ENCODE assay signal across 9 mouse cellular contexts in genomic region chr13:98117566-98118254, GRCm38 (mm10).
DNase-seq lines count a peak whose midpoint lies in the region; ATAC-seq and TF ChIP-seq lines count a peak whose summit lies in the region.
"Had no signal": no experiment of that assay in that cellular context is flagged by ENCODE, and none has a peak within 500 bp of the region (broad histone marks: within the 10 kb centered on the region; RNA-seq: fewer than 3 reads in every experiment).

No protein-coding gene starts in this region.

- TF ChIP-seq EP300 in heart, postnatal 0 days (IDR thresholded peaks at IDR 0.05; ENCODE audit: low read depth), result no peak

- no peaks in the 10 kb centered on the region for H3K27me3 ChIP-seq in hindbrain, embryonic 13.5 days
- H3K27me3 ChIP-seq in hindbrain, embryonic 10.5 days (ENCODE audit: insufficient read depth, poor library complexity, severe bottlenecking), result no peaks in the 10 kb centered on the region
- no peaks in the 10 kb centered on the region for H3K27me3 ChIP-seq in heart, postnatal 0 days (ENCODE audit: control insufficient read depth, insufficient read depth, low read length)
- H3K27me3 ChIP-seq: limb, embryonic 13.5 days had no signal

- WGBS in hindbrain, embryonic 13.5 days, result 89% methylated on average over 7 of the region's 7 CpGs
- 85% methylated on average over 7 of the region's 7 CpGs for WGBS in hindbrain, embryonic 10.5 days
- 64% methylated on average over 7 of the region's 7 CpGs for WGBS in heart, postnatal 0 days

- no peak for TF ChIP-seq CTCF in heart, postnatal 0 days (IDR thresholded peaks at IDR 0.05; ENCODE audit: low read depth)

- H3K9ac ChIP-seq in hindbrain, embryonic 13.5 days, result no peak overlapping the region
- no peak overlapping the region for H3K9ac ChIP-seq in heart, postnatal 0 days (replicated peaks; ENCODE audit: low read depth, low read length)
- H3K9ac ChIP-seq: limb, embryonic 13.5 days had no signal

- no peaks in the 10 kb centered on the region for H3K36me3 ChIP-seq in hindbrain, embryonic 13.5 days
- no peaks in the 10 kb centered on the region for H3K36me3 ChIP-seq in hindbrain, embryonic 10.5 days
- no peaks in the 10 kb centered on the region for H3K36me3 ChIP-seq in heart, postnatal 0 days (replicated peaks; ENCODE audit: control insufficient read depth, insufficient read depth, low read length)
- H3K36me3 ChIP-seq: limb, embryonic 13.5 days had no signal

- H3K9me3 ChIP-seq in hindbrain, embryonic 13.5 days, result no peaks in the 10 kb centered on the region
- no peaks in the 10 kb centered on the region for H3K9me3 ChIP-seq in hindbrain, embryonic 10.5 days
- no peaks in the 10 kb centered on the region for H3K9me3 ChIP-seq in heart, postnatal 0 days (replicated peaks; ENCODE audit: control insufficient read depth, low read length)
- H3K9me3 ChIP-seq: limb, embryonic 13.5 days had no signal

- no peak for DNase-seq in hindbrain, embryonic 10.5 days (ENCODE audit: low spot score)
- DNase-seq in testis, postnatal 10 days (ENCODE audit: low spot score), result peak; percentile 16
- no peak for DNase-seq in testis, postnatal 14 days (ENCODE audit: low spot score)
- DNase-seq in heart, postnatal 0 days (ENCODE audit: low spot score), result peak; percentile 63
- DNase-seq in ovary, adult 18-20 months (ENCODE audit: low spot score), result no peak
- DNase-seq in left cerebral cortex, adult 11 months (ENCODE audit: low spot score), result no peak
- no peak for DNase-seq in cerebellum, adult 18-20 months

- H3K4me1 ChIP-seq in hindbrain, embryonic 13.5 days (replicated peaks), result 0 out of 2 replicates have a peak, but pooled peaks cover 5% of the 10 kb centered on the region
- peaks cover 8% of the 10 kb centered on the region; the same call in 1 of the 2 replicates for H3K4me1 ChIP-seq in hindbrain, embryonic 10.5 days (replicated peaks)
- peaks cover 12% of the 10 kb centered on the region; the same call in 1 of the 2 replicates for H3K4me1 ChIP-seq in heart, postnatal 0 days (ENCODE audit: control insufficient read depth, insufficient read depth)

- no peak overlapping the region for H3K4me3 ChIP-seq in hindbrain, embryonic 13.5 days
- no peak overlapping the region for H3K4me3 ChIP-seq in hindbrain, embryonic 10.5 days
- H3K4me3 ChIP-seq in heart, postnatal 0 days (ENCODE audit: low read depth, low read length), result no peak overlapping the region
- H3K4me3 ChIP-seq: limb, embryonic 13.5 days had no signal

- no peak overlapping the region for H3K4me2 ChIP-seq in hindbrain, embryonic 13.5 days
- H3K4me2 ChIP-seq in heart, postnatal 0 days (ENCODE audit: low read depth, low read length), result no peak overlapping the region
- H3K4me2 ChIP-seq: limb, embryonic 13.5 days had no signal

- no peak for ATAC-seq in hindbrain, embryonic 13.5 days (ENCODE audit: low FRiP score)
- peak; percentile 66; the same call in 1 of the 2 replicates for ATAC-seq in heart, postnatal 0 days (ENCODE audit: insufficient read depth, low read depth)

- 0 out of 2 replicates have a peak overlapping the region, but pooled peaks have one; percentile 12 for H3K27ac ChIP-seq in hindbrain, embryonic 13.5 days
- H3K27ac ChIP-seq in hindbrain, embryonic 10.5 days, result no peak overlapping the region
- H3K27ac ChIP-seq in heart, postnatal 0 days (ENCODE audit: low read depth), result peak overlapping the region; percentile 49
- H3K27ac ChIP-seq: limb, embryonic 13.5 days had no signal

Comparison
In these comparisons a context has a peak if more than half of its experiments do, and no peak if none do; other contexts are left out.
1. DNase-seq: peak in testis, postnatal 10 days (single experiment) and heart, postnatal 0 days (single experiment); none in hindbrain, embryonic 10.5 days (single experiment), testis, postnatal 14 days (single experiment), ovary, adult 18-20 months (single experiment), left cerebral cortex, adult 11 months (single experiment) and cerebellum, adult 18-20 months (0 of 2).